Mouse (Mus musculus) layer of hippocampus, adult 8-10 months (tissue): Measurements from ENCODE around the gene Muc3a. TPM values are rescaled to one million over a fixed set of nuclear protein-coding genes. Genes with fewer than 3 reads are reported as not detected.

Source experiments
- total RNA-seq, 4 experiments: library from RNA; stranded (reverse); gene quantifications; 2 replicates each; pipeline ENCODE4 v1.2.4; 2022

Gene Muc3a
- total RNA-seq, 4 experiments from 2014 or later: 3.4 to 6.4 (median 4.9) TPM

Other genes starting within 250 kb of the Muc3a start
- gene Cldn15, start 245.8 kb downstream of the Muc3a start, total RNA-seq: under 1 TPM in 2 of 4 experiments, not detected in 2; 0.27 to 0.33 TPM
- gene Plod3, start 225.4 kb downstream of the Muc3a start, total RNA-seq: 10 to 100 TPM; 37.1 to 51.5 (median 46.0) TPM
- gene Znhit1, start 224.4 kb downstream of the Muc3a start, total RNA-seq: 10 to 100 TPM; 74.8 to 87.6 (median 80.4) TPM
- gene Vgf, start 186.0 kb downstream of the Muc3a start, total RNA-seq: 100 to 1,000 TPM; 162 to 206 (median 186) TPM
- gene Ap1s1, start 166.3 kb downstream of the Muc3a start, total RNA-seq: 100 to 1,000 TPM; 309 to 341 (median 318) TPM
- gene Serpine1, start 140.1 kb downstream of the Muc3a start, total RNA-seq: 1 to 10 TPM in 2 of 4 experiments, under 1 TPM in 2; 0.77 to 3.0 (median 1.8) TPM
- 10 to 100 TPM in 1 of 4 experiments, 1 to 10 TPM in 3; 6.1 to 11.0 (median 8.1) TPM for gene Trim56, start 96.2 kb downstream of the Muc3a start, total RNA-seq
- not detected for gene Muc3, start 63.1 kb downstream of the Muc3a start, total RNA-seq
- 10 to 100 TPM; 61.0 to 73.5 (median 63.6) TPM for gene Ache, start 75.1 kb upstream of the Muc3a start, total RNA-seq
- 10 to 100 TPM in 3 of 4 experiments, 1 to 10 TPM in 1; 7.4 to 14.7 (median 12.7) TPM for gene Ufsp1, start 82.2 kb upstream of the Muc3a start, total RNA-seq
- gene Srrt, start 95.3 kb upstream of the Muc3a start, total RNA-seq: 100 to 1,000 TPM; 220 to 278 (median 242) TPM
- gene Trip6, start 102.0 kb upstream of the Muc3a start, total RNA-seq: 1 to 10 TPM; 6.1 to 8.0 (median 6.7) TPM
- gene Slc12a9, start 121.2 kb upstream of the Muc3a start, total RNA-seq: 10 to 100 TPM; 25.6 to 37.8 (median 32.0) TPM
- 1 to 10 TPM; 5.6 to 7.2 (median 5.9) TPM for gene Ephb4, start 137.7 kb upstream of the Muc3a start, total RNA-seq